Mouse (Mus musculus): ENCODE data around the gene Lrrc75b.
"Not testable (repeated sequence)": the region's sequence is repeated elsewhere in the genome, so short reads cannot be mapped to it uniquely, and the experiment has no call there.

The Lrrc75b gene

GRCm38 (mm10) chr10:75566765-75567164 lies 6.6 kb upstream of the Lrrc75b start:
- not testable (repeated sequence) for DNase-seq

GRCm38 (mm10) chr10:75566321-75566720 lies 6.2 kb upstream of the Lrrc75b start:
- DNase-seq = peak in 1 of 2 experiments; percentile 21

GRCm38 (mm10) chr10:75565906-75566305 lies 5.8 kb upstream of the Lrrc75b start:
- no peak for DNase-seq

- DNase-seq = no peak
Observed at GRCm38 (mm10) chr10:75565436-75565835, 5.3 kb upstream of the Lrrc75b start.

GRCm38 (mm10) chr10:75564687-75565265 lies 4.6 kb upstream of the Lrrc75b start:
- no peak for DNase-seq

GRCm38 (mm10) chr10:75562596-75562995 lies 2.5 kb upstream of the Lrrc75b start:
- no peak for DNase-seq

- peak; percentile 72 to 81 for DNase-seq
Observed at GRCm38 (mm10) chr10:75561071-75561654, 1.0 kb upstream of the Lrrc75b start, which contains the start of gene Ggt1. Gene Ggt1, plus strand, starts transcription at chr10:75561604.

GRCm38 (mm10) chr10:75560549-75560899 lies 394 bp upstream of the Lrrc75b start:
- DNase-seq = no peak

- peak; percentile 45 to 55 for DNase-seq
Observed at GRCm38 (mm10) chr10:75559041-75559675, 972 bp downstream of the Lrrc75b start.

- DNase-seq = peak; percentile 94 to 97
Observed at GRCm38 (mm10) chr10:75558515-75558914, 1.6 kb downstream of the Lrrc75b start.

GRCm38 (mm10) chr10:75556026-75556425 lies 4.1 kb downstream of the Lrrc75b start:
- peak; percentile 78 to 89 for DNase-seq

- no peak for DNase-seq
Observed at GRCm38 (mm10) chr10:75555557-75555956, 4.6 kb downstream of the Lrrc75b start.

GRCm38 (mm10) chr10:75554090-75554489 lies 6.0 kb downstream of the Lrrc75b start:
- DNase-seq = no peak

- DNase-seq = no peak
Observed at GRCm38 (mm10) chr10:75552701-75553450, 7.3 kb downstream of the Lrrc75b start.

- no peak for DNase-seq
Observed at GRCm38 (mm10) chr10:75552106-75552505, 8.0 kb downstream of the Lrrc75b start.

- DNase-seq = no peak
Observed at GRCm38 (mm10) chr10:75551175-75551574, 9.0 kb downstream of the Lrrc75b start.

- no peak for DNase-seq
Observed at GRCm38 (mm10) chr10:75549886-75550285, 10.2 kb downstream of the Lrrc75b start.

GRCm38 (mm10) chr10:75548486-75548885 lies 11.6 kb downstream of the Lrrc75b start:
- DNase-seq = no peak

GRCm38 (mm10) chr10:75547901-75548300 lies 12.2 kb downstream of the Lrrc75b start:
- no peak for DNase-seq

GRCm38 (mm10) chr10:75536123-75536522 lies 24.0 kb downstream of the Lrrc75b start:
- DNase-seq = no peak

GRCm38 (mm10) chr10:75535423-75535822 lies 24.7 kb downstream of the Lrrc75b start:
- peak; percentile 43 to 53 for DNase-seq

GRCm38 (mm10) chr10:75534934-75535333 lies 25.2 kb downstream of the Lrrc75b start:
- peak; percentile 86 to 91 for DNase-seq

- no peak for DNase-seq
Observed at GRCm38 (mm10) chr10:75534216-75534615, 25.9 kb downstream of the Lrrc75b start.
